Mouse (Mus musculus) lung, postnatal 36 days (tissue): ENCODE data around the gene Hist1h1e.
"Not testable (repeated sequence)": the region's sequence is repeated elsewhere in the genome, so short reads cannot be mapped to it uniquely, and the experiment has no call there.

Experiments used
- DNase-seq: peaks from one replicate; pipeline ENCODE4 v3.0.0; 2022; ENCODE audit warnings: mixed read lengths

The Hist1h1e gene

GRCm38 (mm10) chr13:23591206-23591605, 31.2 kb downstream of the Hist1h1e start:
- no peak for DNase-seq

DNA sequence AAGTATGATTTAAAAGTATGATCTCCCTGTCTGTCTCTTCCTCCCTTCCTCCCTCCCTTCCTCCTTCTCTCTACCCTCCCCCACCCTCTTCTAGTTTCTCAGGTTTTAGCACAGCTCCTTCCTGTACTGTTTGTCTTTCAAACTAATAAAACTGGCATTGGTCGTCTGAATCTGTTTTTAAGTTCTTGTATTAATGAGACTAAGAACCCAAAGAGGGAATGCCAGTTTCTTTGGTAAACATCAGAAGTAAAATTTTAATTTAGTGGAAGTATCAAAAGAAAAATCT, 35.5 kb downstream of the Hist1h1e start:
- DNase-seq, result no peak

- DNase-seq, result no peak
Observed at GRCm38 (mm10) chr13:23586099-23586939, 36.0 kb downstream of the Hist1h1e start.

- DNase-seq, result peak; percentile 88
Observed at GRCm38 (mm10) chr13:23585442-23586098, 36.8 kb downstream of the Hist1h1e start.

DNA sequence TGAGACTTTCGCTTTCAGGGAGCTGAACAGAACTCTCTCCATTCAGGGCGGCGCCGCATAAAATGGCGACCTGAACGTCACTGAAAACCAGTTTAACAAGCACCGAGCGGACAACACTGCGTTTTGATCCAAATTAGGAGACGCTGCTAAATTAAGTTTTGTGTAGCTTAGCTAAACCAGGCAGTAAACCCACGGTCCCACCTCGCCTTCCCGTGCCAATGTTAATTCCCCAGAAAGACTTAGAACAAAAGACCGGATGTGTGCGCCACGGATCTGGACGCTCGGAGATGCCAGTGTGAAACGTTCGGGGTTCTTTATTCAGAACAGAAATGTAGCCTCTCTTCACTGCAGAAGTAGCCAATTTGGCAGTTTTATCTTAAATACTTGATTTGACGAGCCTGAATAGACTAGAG, 37.3 kb downstream of the Hist1h1e start:
- DNase-seq, result peak; percentile 89

DNA sequence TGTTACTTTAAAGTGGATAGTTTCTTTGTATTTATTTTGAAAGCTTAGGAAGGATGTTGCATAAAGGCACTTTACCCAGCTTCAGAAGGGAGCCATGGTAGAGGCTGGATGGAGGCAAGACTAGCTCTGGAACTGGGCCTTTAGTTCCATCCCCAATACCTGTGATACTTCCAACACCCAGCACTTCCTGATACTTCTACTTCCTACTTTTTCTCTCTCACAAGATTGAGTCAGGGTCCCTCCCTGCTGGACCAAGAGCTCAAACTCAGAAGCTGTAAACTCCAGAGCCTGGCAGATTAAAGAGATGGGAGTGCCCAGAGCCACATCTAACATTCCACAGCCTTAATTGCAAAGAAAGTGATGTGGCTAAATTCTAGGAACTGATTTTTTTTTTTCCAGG, 38.0 kb downstream of the Hist1h1e start:
- no peak for DNase-seq

DNA sequence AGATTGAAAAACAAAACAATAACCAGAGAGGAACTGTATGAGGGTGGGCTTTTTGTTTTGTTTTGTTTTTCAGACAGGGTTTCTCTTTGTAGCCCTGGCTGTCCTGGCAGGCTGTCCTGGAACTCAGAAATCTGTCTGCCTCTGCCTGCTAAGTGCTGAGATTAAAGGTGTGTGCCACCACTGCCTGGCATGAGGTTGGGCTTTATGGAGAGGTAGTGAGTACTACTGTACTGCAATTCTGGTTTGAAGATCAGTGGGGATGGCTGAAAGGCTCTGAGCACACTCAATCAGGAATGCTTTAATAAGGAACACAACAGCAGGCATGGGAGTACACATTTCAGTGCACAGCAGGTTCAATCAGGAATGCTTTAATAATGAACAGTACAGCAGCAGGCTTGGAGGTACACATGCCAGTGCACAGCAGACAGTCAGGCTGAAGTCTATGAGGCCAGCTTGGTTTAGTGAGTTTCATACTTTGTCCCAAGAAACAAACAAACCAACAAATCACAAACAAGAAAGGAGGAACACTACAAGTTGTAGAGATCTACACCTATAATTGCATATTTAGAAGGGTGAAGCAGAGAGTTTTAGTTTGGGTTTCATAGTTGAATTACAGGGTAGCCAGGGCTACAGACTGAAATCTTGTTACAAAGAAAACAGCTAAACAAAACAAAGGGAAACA, 38.8 kb downstream of the Hist1h1e start:
- no peak for DNase-seq

DNA sequence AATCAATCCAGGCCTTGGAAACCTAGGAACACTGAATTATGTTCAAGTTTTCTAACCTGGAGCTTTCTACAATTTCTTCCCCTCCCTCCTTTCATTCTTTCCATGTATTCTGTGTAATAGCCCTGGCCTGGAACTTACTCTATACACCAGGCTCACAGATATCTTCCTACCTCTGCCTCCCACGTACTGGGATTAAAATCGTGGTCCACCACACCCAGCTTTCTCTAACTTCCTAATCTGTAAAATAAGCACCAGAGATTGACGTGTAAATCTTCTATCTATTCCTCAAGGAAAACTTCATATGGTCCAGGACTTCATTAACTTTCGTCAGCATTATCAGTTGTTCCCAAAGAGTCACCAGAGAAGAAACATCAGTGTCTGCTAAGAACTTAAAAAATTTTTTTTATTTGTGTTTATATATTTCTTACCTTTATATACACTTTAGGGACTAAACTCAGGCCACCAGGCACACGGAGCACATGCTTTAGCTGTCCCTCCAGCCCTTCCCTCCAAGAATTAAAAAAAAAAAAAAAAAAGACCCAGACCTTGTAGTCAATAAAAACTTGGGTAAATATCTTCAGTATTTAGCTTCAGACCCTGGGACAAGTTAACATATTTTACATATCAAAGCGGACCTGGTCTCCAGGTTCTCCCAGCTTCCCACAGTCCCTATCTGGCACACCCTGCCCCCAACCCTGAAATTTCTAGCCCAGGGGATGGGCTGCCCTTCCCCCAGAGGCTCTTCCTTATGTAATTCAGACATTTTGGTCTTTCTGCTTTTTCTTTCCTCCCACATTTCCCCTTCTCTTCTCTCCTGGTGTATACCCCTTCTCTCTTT, 39.9 kb downstream of the Hist1h1e start:
- DNase-seq, result no peak

DNA sequence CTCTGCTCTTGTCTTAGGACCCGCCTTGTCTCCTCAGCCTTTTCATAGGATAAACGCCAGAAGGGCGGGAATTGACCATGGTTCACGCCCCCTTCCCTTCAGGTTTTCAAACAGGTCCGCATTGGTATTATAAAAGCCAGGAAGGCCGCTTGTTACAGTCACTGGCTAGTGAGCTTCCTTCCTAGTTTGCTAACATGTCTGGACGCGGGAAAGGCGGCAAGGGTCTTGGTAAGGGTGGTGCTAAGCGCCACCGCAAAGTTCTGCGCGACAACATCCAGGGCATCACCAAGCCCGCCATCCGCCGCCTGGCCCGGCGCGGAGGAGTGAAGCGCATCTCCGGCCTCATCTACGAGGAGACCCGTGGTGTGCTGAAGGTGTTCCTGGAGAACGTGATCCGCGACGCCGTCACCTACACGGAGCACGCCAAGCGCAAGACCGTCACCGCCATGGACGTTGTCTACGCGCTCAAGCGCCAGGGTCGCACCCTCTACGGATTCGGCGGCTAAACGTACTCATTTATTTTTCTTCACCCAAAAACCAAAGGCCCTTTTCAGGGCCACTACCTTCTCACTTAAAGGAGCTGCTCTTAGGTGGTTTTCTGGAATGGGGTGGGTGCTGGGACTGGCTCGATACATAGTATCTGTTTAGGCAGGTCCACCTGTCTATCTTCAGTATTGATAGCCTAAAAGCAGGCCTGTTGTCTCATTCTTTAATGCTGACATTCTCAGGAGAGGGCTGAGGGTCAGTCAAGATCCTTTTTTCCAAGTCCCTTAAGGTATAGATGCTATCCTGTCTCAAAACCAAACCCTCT, 40.7 kb downstream of the Hist1h1e start, which contains the start of gene Hist1h4d:
TSS of gene Hist1h4d (plus strand) at position 191 of the 811 bp plus-strand sequence.
- DNase-seq, result peak; percentile 100

- no peak for DNase-seq
Observed at GRCm38 (mm10) chr13:23577835-23578234, 44.5 kb downstream of the Hist1h1e start.

DNA sequence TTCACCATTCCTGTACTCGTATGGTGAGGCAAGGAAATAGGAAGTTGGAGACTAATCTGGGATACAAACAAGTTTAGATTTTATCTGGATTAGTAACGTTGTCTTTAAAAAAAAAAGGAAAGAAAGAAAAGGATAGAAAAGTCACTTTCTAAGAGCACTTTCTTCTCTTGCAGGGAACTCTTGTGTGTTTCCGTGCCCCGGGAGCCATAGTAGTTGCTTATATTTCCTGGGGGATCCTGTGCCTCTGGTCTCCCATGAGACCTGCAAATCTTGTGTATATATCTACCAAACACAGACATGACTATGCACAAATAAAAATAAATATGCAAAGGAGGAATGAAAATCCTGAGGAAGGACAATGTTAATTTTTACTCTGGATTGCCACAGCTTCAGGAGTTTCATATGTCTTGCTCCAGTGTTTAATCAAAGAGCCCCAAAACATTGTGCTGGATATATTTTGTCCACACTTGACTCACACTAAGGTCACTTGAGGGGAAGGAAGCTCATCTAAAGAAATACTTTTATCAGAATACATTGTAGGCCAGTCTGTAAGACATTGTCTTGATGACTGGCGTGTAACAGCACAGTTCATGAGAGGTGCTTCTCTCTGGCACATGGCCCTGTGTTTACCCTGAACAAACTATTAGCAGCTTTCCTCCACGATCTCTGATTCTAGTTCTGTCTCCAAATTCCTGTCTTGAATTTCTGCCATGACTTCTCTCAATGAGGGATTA, 45.3 kb downstream of the Hist1h1e start:
- no peak for DNase-seq

DNA sequence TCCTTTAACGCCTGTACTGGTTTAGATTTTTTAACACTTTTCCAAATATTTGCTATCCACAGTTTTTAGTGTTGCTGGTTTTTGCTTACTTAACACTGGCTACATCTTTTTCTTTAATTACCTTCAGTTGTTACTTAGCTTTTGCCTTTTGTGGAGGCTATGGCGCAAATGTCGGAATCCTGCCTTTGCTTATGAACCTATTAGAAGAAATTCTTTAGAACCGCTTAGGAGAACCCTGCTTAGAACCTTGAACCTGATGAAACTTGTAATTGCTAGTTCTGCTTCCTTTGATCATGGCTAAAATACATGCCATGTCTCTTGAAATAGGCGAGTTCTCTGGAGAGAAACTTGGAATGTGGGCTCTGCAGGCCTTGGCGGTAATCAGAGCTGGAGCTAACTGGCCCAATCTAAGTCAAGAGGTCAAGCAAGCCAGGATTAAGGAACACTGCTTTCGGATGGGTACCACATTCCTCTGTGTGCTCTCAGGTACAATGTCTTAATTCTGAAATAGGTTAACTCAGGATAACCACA, 45.9 kb downstream of the Hist1h1e start:
- no peak for DNase-seq

DNA sequence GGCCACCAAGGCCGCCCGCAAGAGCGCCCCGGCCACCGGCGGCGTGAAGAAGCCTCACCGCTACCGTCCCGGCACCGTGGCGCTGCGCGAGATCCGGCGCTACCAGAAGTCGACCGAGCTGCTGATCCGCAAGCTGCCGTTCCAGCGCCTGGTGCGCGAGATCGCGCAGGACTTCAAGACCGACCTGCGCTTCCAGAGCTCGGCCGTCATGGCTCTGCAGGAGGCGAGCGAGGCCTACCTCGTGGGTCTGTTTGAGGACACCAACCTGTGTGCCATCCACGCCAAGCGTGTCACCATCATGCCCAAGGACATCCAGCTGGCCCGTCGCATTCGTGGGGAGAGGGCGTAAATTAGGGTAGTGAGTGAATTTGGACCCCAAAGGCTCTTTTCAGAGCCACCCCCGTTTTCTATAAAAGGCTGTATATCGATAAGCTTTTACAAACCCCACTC, 46.5 kb downstream of the Hist1h1e start:
- DNase-seq, result not testable (repeated sequence)

GRCm38 (mm10) chr13:23575271-23575851, 47.0 kb downstream of the Hist1h1e start, which contains the start of gene Hist1h3d:
Gene Hist1h3d, plus strand, starts transcription at chr13:23575763.
- peak; percentile 78 for DNase-seq

- DNase-seq, result not testable (repeated sequence)
Observed at GRCm38 (mm10) chr13:23574546-23575170, 47.7 kb downstream of the Hist1h1e start.

- peak; percentile 96 for DNase-seq
Observed at GRCm38 (mm10) chr13:23573898-23574524, 48.3 kb downstream of the Hist1h1e start, which contains the start of the genes Hist1h2bf and Hist1h2ad. Gene Hist1h2bf, minus strand, starts transcription at chr13:23574196. Gene Hist1h2ad, plus strand, starts transcription at chr13:23574381.

DNA sequence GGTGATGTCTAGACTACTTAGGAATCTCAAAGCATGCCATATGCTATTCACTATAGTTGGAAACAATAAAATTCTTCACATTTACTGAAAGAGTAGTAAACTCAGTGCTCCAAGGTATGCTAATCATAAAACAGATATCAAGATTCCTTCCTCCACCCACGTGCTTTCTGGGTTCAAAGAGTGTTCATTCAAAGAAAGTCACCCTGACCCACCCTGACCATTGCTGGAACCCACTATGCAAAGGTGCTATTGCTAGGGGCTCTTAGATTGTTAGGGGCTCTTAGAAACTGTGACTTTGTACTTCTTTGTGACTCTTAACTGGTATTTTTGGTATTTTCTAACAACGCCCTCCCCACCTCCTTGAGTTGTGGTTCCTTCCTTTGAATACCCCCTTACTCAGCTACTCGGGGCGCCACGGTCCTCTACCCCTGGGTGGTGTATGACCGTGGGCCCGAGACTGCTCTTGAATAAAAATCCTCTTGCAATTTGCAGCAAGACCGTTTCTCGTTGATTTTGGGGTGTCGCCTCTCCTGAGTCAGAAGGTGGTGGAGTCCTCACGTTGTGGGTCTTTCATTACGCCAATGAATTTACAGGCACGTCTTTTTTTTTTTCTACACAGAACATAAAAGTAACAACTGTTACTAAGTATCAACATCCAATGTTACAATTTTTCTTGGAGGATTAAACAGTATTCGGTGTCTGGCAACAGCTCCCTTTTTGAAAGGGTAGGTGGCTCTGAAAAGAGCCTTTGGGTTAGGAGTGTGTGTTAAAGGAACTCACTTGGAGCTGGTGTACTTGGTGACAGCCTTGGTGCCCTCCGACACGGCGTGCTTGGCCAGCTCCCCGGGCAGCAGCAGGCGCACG, 49.1 kb downstream of the Hist1h1e start:
- DNase-seq, result not testable (repeated sequence)
